8 mouse cellular contexts compared by ENCODE assay signal in genomic region chr8:94363288-94363688, GRCm38 (mm10). TPM values are rescaled to one million over a fixed set of nuclear protein-coding genes. Genes with fewer than 3 reads are reported as not detected.
A peak's percentile ranks its signal among the peaks of the same experiment; 100 is the strongest.
DNase-seq lines count a peak whose midpoint lies in the region; TF ChIP-seq lines count a peak whose summit lies in the region.
"Had no signal": no experiment of that assay in that cellular context is flagged by ENCODE, and none has a peak within 500 bp of the region (broad histone marks: within the 10 kb centered on the region; RNA-seq: fewer than 3 reads in every experiment).

No protein-coding gene starts in this region.

- no peak overlapping the region for H3K27ac ChIP-seq in MEL (ENCODE audit: control insufficient read depth, low read depth, low read length)

- H3K4me3 ChIP-seq in MEL (ENCODE audit: control insufficient read depth in 1 of 2, insufficient read depth in 1 of 2, low read depth in 2 of 2, low read length in 2 of 2): no peak overlapping the region
- H3K4me3 ChIP-seq in lung, adult 2 months (replicated peaks; ENCODE audit: extremely low read depth, low read depth, low read length): peak overlapping the region; percentile 1
- H3K4me3 ChIP-seq: erythroblast, embryonic 14.5 days had no signal

- H3K36me3 ChIP-seq in MEL (ENCODE audit: control insufficient read depth in 1 of 2, insufficient read depth in 2 of 2, low read length in 2 of 2): peaks cover 0 to 2% of the 10 kb centered on the region in 2 experiments; a peak in 1 of 4 replicates

- H3K9me3 ChIP-seq in MEL (replicated peaks; ENCODE audit: insufficient read depth, low read length): no peaks in the 10 kb centered on the region

- peak; percentile 86 for DNase-seq in A20 (ENCODE audit: low read depth, low spot score)
- DNase-seq in MEL (ENCODE audit: low read depth, low spot score): peak; percentile 75
- DNase-seq in fibroblast of lung, adult 2 months (ENCODE audit: low read depth): peak; percentile 32
- peak; percentile 93 for DNase-seq in induced T-regulatory cell, adult 2 months (ENCODE audit: low read depth)
- DNase-seq in lung, adult 2 months: peak; percentile 69
- DNase-seq in spleen, postnatal 36 days (ENCODE audit: low spot score in 2 of 2): peak; percentile 95
- no peak for DNase-seq in frontal cortex, postnatal 14 days (ENCODE audit: low spot score in 2 of 2)

- no peaks in the 10 kb centered on the region for H3K79me2 ChIP-seq in MEL (ENCODE audit: control insufficient read depth, insufficient read depth, low read length, poor library complexity)

- no peak overlapping the region for H3K9ac ChIP-seq in MEL (ENCODE audit: control insufficient read depth, low read depth, low read length, poor library complexity, severe bottlenecking)

- no peak for TF ChIP-seq EP300 in MEL (IDR thresholded peaks at IDR 0.05; ENCODE audit: low read depth in 1 of 2, low read length in 2 of 2)

- TF ChIP-seq POLR2A in MEL (IDR thresholded peaks at IDR 0.05; ENCODE audit: control insufficient read depth in 1 of 2, insufficient read depth in 1 of 2, low read depth in 1 of 2, low read length in 2 of 2, poor library complexity in 1 of 2): no peak
- TF ChIP-seq POLR2A in lung, adult 2 months (IDR thresholded peaks at IDR 0.05; ENCODE audit: borderline replicate concordance, extremely low read depth, low read depth, low read length): no peak; the same call in 1 of the 2 replicates

- peaks cover 13 to 18% of the 10 kb centered on the region in 2 experiments for H3K27me3 ChIP-seq in MEL (ENCODE audit: control insufficient read depth in 1 of 2, insufficient read depth in 2 of 2, low read length in 2 of 2)

- no peak for TF ChIP-seq RAD21 in MEL (IDR thresholded peaks at IDR 0.05; ENCODE audit: low read depth, low read length)

- TF ChIP-seq CTCF in MEL (IDR thresholded peaks at IDR 0.05 in 2 of 3, conservative IDR thresholded peaks at IDR 0.05 in 1 of 3; ENCODE audit: control insufficient read depth in 1 of 3, insufficient read depth in 1 of 3, low read depth in 2 of 3, low read length in 3 of 3, poor library complexity in 1 of 3, severe bottlenecking in 1 of 3): no peak
- no peak for TF ChIP-seq CTCF in lung, adult 2 months (IDR thresholded peaks at IDR 0.05; ENCODE audit: insufficient read depth, low read length)

- peaks cover 0 to 12% of the 10 kb centered on the region in 2 experiments; a peak in 2 of 4 replicates for H3K4me1 ChIP-seq in MEL (ENCODE audit: control insufficient read depth in 1 of 2, insufficient read depth in 2 of 2, low read length in 2 of 2)
- peaks cover 40% of the 10 kb centered on the region for H3K4me1 ChIP-seq in lung, adult 2 months (ENCODE audit: control insufficient read depth, insufficient read depth, low read length)

- WGBS in lung, adult 2 months: 11% methylated on average over 4 of the region's 4 CpGs

TF ChIP-seq in MEL, 35 proteins besides CTCF, POLR2A, EP300 and RAD21:
- peak; percentile 20; the same call in 1 of the 2 replicates for TF ChIP-seq NELFE (IDR thresholded peaks at IDR 0.05; ENCODE audit: low read depth, low read length)
- no peak for TF ChIP-seq TAL1 (IDR thresholded peaks at IDR 0.05; ENCODE audit: low read length)
- no peak for TF ChIP-seq MAZ (IDR thresholded peaks at IDR 0.05; ENCODE audit: low read depth, low read length)

RNA-seq across cellular contexts. Expression of gene Herpud1, which starts 22.9 kb away (rescaled TPM):
- total RNA-seq in MEL (2012; rRNA removed): 66.9 and 90.6 TPM in 2 replicates
- polyA plus RNA-seq in MEL (2012; ENCODE audit: insufficient read depth in 1 of 2, insufficient read length in 2 of 2, low read depth in 1 of 2, low replicate concordance in 2 of 2, missing spikeins in 1 of 2): 10 to 100 TPM in 1 of 2 experiments, not detected in 1; 66.1 TPM
- polyA plus RNA-seq in lung, adult 2 months (2012; rRNA removed): 341 and 489 TPM in 2 replicates

RNA-seq across cellular contexts. Expression of gene Slc12a3, which starts 34.3 kb away (rescaled TPM):
- not detected in 2 replicates for total RNA-seq in MEL (2012; rRNA removed)
- not detected for polyA plus RNA-seq in MEL (2012; ENCODE audit: insufficient read depth in 1 of 2, insufficient read length in 2 of 2, low read depth in 1 of 2, low replicate concordance in 2 of 2, missing spikeins in 1 of 2)
- 0.27 and 0.29 TPM in 2 replicates for polyA plus RNA-seq in lung, adult 2 months (2012; rRNA removed)
- polyA plus RNA-seq: erythroblast, embryonic 14.5 days had no signal

Comparison
In these comparisons a context has a peak if more than half of its experiments do, and no peak if none do; other contexts are left out.
1. DNase-seq: peak in A20 (single experiment), MEL (single experiment), fibroblast of lung, adult 2 months (single experiment), induced T-regulatory cell, adult 2 months (single experiment), lung, adult 2 months (single experiment) and spleen, postnatal 36 days (2 of 2); none in frontal cortex, postnatal 14 days (0 of 2).